Mouse (Mus musculus): Measurements from ENCODE around the gene Wfdc3.
A peak's percentile ranks its signal among the peaks of the same experiment; 100 is the strongest.
"Not testable (repeated sequence)": the region's sequence is repeated elsewhere in the genome, so short reads cannot be mapped to it uniquely, and the experiment has no call there.

The Wfdc3 gene

GRCm38 (mm10) chr2:164737377-164738090, 8.2 kb downstream of the Wfdc3 start:
- no peak for DNase-seq (ENCODE audit: low read depth, low spot score)

- peak; percentile 62 for DNase-seq (ENCODE audit: low read depth, low spot score)
Measured at GRCm38 (mm10) chr2:164735446-164735845, 10.3 kb downstream of the Wfdc3 start.

- DNase-seq (ENCODE audit: low read depth, low spot score): peak; percentile 17
Measured at GRCm38 (mm10) chr2:164734839-164735238, 10.9 kb downstream of the Wfdc3 start.

GRCm38 (mm10) chr2:164733259-164733658, 12.5 kb downstream of the Wfdc3 start:
- DNase-seq (ENCODE audit: low read depth, low spot score): no peak

- DNase-seq (ENCODE audit: low read depth, low spot score): no peak
Measured at GRCm38 (mm10) chr2:164731719-164732118, 14.0 kb downstream of the Wfdc3 start.

- peak; percentile 89 for DNase-seq (ENCODE audit: low read depth, low spot score)
Measured at GRCm38 (mm10) chr2:164725895-164726619, 19.7 kb downstream of the Wfdc3 start.

GRCm38 (mm10) chr2:164723276-164723675, 22.5 kb downstream of the Wfdc3 start:
- DNase-seq (ENCODE audit: low read depth, low spot score): no peak

GRCm38 (mm10) chr2:164716194-164716786, 29.4 kb downstream of the Wfdc3 start:
- DNase-seq (ENCODE audit: low read depth, low spot score): not testable (repeated sequence)

GRCm38 (mm10) chr2:164715005-164715404, 30.7 kb downstream of the Wfdc3 start, which contains the start of gene Spint5:
Gene Spint5 (plus strand): TSS chr2:164715305.
- DNase-seq (ENCODE audit: low read depth, low spot score): no peak

- peak; percentile 20 for DNase-seq (ENCODE audit: low read depth, low spot score)
Measured at GRCm38 (mm10) chr2:164705991-164706390, 39.7 kb downstream of the Wfdc3 start.

- DNase-seq (ENCODE audit: low read depth, low spot score): no peak
Measured at GRCm38 (mm10) chr2:164705328-164705727, 40.4 kb downstream of the Wfdc3 start.

GRCm38 (mm10) chr2:164704235-164704634, 41.5 kb downstream of the Wfdc3 start:
- DNase-seq (ENCODE audit: low read depth, low spot score): no peak

- peak; percentile 86 for DNase-seq (ENCODE audit: low read depth, low spot score)
Measured at GRCm38 (mm10) chr2:164701761-164702160, 44.0 kb downstream of the Wfdc3 start.

- DNase-seq (ENCODE audit: low read depth, low spot score): no peak
Measured at GRCm38 (mm10) chr2:164700959-164701358, 44.8 kb downstream of the Wfdc3 start.

- DNase-seq (ENCODE audit: low read depth, low spot score): no peak
Measured at GRCm38 (mm10) chr2:164698201-164698600, 47.5 kb downstream of the Wfdc3 start, which contains the start of gene Spint4. Gene Spint4 (plus strand): TSS chr2:164698501.

GRCm38 (mm10) chr2:164684807-164685206, 60.9 kb downstream of the Wfdc3 start, which contains the start of gene Wfdc13:
Gene Wfdc13 (plus strand): TSS chr2:164685107.
- no peak for DNase-seq (ENCODE audit: low read depth, low spot score)

All from 3T3-L1 (cell line).